Mouse (Mus musculus) C2C12 (cell line): ENCODE measurements around the gene Gas7.

Experiments used
- CEBPB ChIP-seq: IDR thresholded peaks from one replicate; pipeline ENCODE4 v1.6.1; 2011; ENCODE audit warnings: low read depth, mild to moderate bottlenecking, control low read depth, moderate library complexity
- CTCF ChIP-seq: IDR thresholded peaks from one replicate; pipeline ENCODE4 v1.5.1; 2011; ENCODE audit not compliant: control insufficient read depth, insufficient read depth, insufficient read length
- MYOG ChIP-seq: IDR thresholded peaks from one replicate; pipeline ENCODE4 v1.6.1; 2011; ENCODE audit not compliant: control insufficient read depth, insufficient read length; ENCODE audit errors: extremely low read depth
- USF1 ChIP-seq: IDR thresholded peaks from one replicate; pipeline ENCODE4 v1.6.1; 2011; ENCODE audit warnings: low read depth, mild to moderate bottlenecking, control low read depth, moderate library complexity

- TF ChIP-seq CTCF (no peak), CEBPB (no peak), MYOG (no peak), USF1 (no peak)
Measured at GRCm38 (mm10) chr11:67585016-67585415, 129.8 kb downstream of the Gas7 start.
